Mouse (Mus musculus) heart, embryonic 16.5 days (tissue): ENCODE measurements around the gene Nkain1. TPM values are rescaled to one million over a fixed set of nuclear protein-coding genes. Genes with fewer than 3 reads are reported as not detected.

Experiments
- ATAC-seq: fragments of 200-750 bp; cut with Nextera tagmentation; replicated peaks from 2 replicates; pipeline ENCODE4 v1.8.0; 2017; ENCODE audit warnings: moderate number of reproducible peaks; ENCODE audit not compliant: insufficient read depth, low FRiP score; ENCODE audit errors: extremely low read depth
- H3K27ac ChIP-seq: fragments of 300-500 bp; sonication (generic); 2 replicates; pipeline ENCODE4 v1.5.1; 2014; ENCODE audit warnings: mild to moderate bottlenecking, low read length, control low read depth, moderate library complexity
- H3K27me3 ChIP-seq: fragments of 300-500 bp; sonication (generic); 2 replicates; pipeline ENCODE4 v1.6.1; 2014; ENCODE audit warnings: low read length, mixed read lengths; ENCODE audit not compliant: control insufficient read depth, insufficient read depth
- H3K36me3 ChIP-seq: fragments of 300-500 bp; sonication (generic); 2 replicates; pipeline ENCODE4 v1.6.1; 2014; ENCODE audit not compliant: control insufficient read depth, insufficient read depth
- H3K4me1 ChIP-seq: fragments of 300-500 bp; sonication (generic); 2 replicates; pipeline ENCODE4 v1.6.1; 2014; ENCODE audit warnings: low read length, mixed read lengths; ENCODE audit not compliant: control insufficient read depth, insufficient read depth
- H3K4me2 ChIP-seq: fragments of 300-500 bp; sonication (generic); 2 replicates; pipeline ENCODE4 v1.6.1; 2014; ENCODE audit warnings: low read depth, mild to moderate bottlenecking, control low read depth, low read length
- H3K4me3 ChIP-seq: fragments of 300-500 bp; sonication (generic); 2 replicates; pipeline ENCODE4 v1.5.1; 2014; ENCODE audit warnings: mild to moderate bottlenecking, control low read depth, low read length
- H3K9ac ChIP-seq: fragments of 300-500 bp; sonication (generic); 2 replicates; pipeline ENCODE4 v1.6.1; 2014; ENCODE audit warnings: low read length, control low read depth
- H3K9me3 ChIP-seq: fragments of 300-500 bp; sonication (generic); replicated peaks from 2 replicates; pipeline ENCODE4 v1.6.1; 2016; ENCODE audit warnings: low read length; ENCODE audit not compliant: control insufficient read depth
- WGBS: fragments of 180-500 bp; shearing (Covaris S2); extraction: QIAGEN DNeasy Blood & Tissue Kit; methylation state at CpG from one replicate; pipeline ENCODE4 v1.1.7; 2014; 5-methylcytosine and 5-hydroxymethylcytosine counted together
- polyA plus RNA-seq: library from polyadenylated mRNA; unstranded; fragments of >200 nt; fragmentation: Nextera tagmentation; extraction: Ambion mirVana; gene quantifications from 2 replicates; pipeline ENCODE4 v1.2.1, GENCODE M21; 2015

Nkain1 gene
- polyA plus RNA-seq, 1 experiment from 2014 or later = 0.12 TPM

- 75% methylated on average over 4 of the region's 4 CpGs for WGBS
- H3K9me3 ChIP-seq = peaks cover under 1% of the 10 kb centered on the region; the same call in 1 of the 2 replicates
- no peaks in the 10 kb centered on the region for H3K4me1 ChIP-seq
These were observed 33.1 kb downstream of the Nkain1 start for GRCm38 (mm10) chr4:130540831-130541230.

DNA sequence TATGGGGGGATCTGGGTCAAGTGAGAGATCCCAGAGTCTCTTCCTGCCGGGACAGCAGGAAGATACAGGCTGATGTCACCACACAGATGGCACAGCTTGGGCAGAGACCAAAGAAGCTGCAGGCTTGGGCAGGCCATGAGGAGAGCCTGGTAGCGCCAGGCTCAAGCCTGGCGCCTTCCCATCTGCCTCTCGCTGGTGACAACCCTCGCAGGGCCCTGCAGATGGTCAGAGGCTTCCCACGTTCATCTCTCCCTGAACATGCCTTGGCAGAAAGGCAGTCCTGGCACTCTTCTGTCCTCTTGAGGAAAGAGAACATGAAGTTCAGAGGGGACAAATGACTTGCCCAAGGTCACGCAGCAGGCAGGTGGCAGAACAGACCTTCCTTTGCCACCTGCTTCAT is 34.3 kb downstream of the Nkain1 start:
- H3K27me3 ChIP-seq = no peaks in the 10 kb centered on the region
- no peak overlapping the region for H3K27ac ChIP-seq
- WGBS = 81% methylated on average over 7 of the region's 7 CpGs
- H3K4me1 ChIP-seq = no peaks in the 10 kb centered on the region
- no peak overlapping the region for H3K4me3 ChIP-seq
- H3K9me3 ChIP-seq = peaks cover 3% of the 10 kb centered on the region; the same call in 1 of the 2 replicates
- H3K9ac ChIP-seq = no peak overlapping the region
- H3K4me2 ChIP-seq = no peak overlapping the region
- H3K36me3 ChIP-seq = no peaks in the 10 kb centered on the region
- ATAC-seq = no peak

More at GRCm38 (mm10) chr4:130540831-130541230, 33.1 kb downstream of the Nkain1 start:
- ATAC-seq = no peak
- Histone ChIP-seq H3K36me3 (no peaks in the 10 kb centered on the region), H3K4me2 (no peak overlapping the region), H3K27me3 (no peaks in the 10 kb centered on the region), H3K27ac (no peak overlapping the region), H3K9ac (no peak overlapping the region), H3K4me3 (no peak overlapping the region)

- no peaks in the 10 kb centered on the region for H3K27me3 ChIP-seq
- no peak overlapping the region for H3K27ac ChIP-seq
- H3K4me1 ChIP-seq = no peaks in the 10 kb centered on the region
- no peak for ATAC-seq
- H3K9ac ChIP-seq = no peak overlapping the region
- no peak overlapping the region for H3K4me2 ChIP-seq
- 69% methylated on average over 8 of the region's 8 CpGs for WGBS
- no peak overlapping the region for H3K4me3 ChIP-seq
- no peaks in the 10 kb centered on the region for H3K36me3 ChIP-seq
- H3K9me3 ChIP-seq = peaks cover 3% of the 10 kb centered on the region; the same call in 1 of the 2 replicates
These were observed 34.9 kb downstream of the Nkain1 start for GRCm38 (mm10) chr4:130539053-130539452.

- WGBS = 95% methylated on average over 7 of the region's 7 CpGs
- Histone ChIP-seq H3K4me3 (no peak overlapping the region), H3K36me3 (no peaks in the 10 kb centered on the region), H3K27ac (no peak overlapping the region), H3K4me2 (no peak overlapping the region), H3K4me1 (no peaks in the 10 kb centered on the region), H3K9ac (no peak overlapping the region), H3K9me3 (peaks cover 3% of the 10 kb centered on the region; the same call in 1 of the 2 replicates), H3K27me3 (no peaks in the 10 kb centered on the region)
- no peak for ATAC-seq
These were observed 36.6 kb downstream of the Nkain1 start for GRCm38 (mm10) chr4:130537371-130537770.

GRCm38 (mm10) chr4:130535789-130536188 is 38.2 kb downstream of the Nkain1 start:
- Histone ChIP-seq H3K27me3 (no peaks in the 10 kb centered on the region), H3K4me2 (no peak overlapping the region), H3K9ac (no peak overlapping the region), H3K4me1 (peaks cover 5% of the 10 kb centered on the region), H3K27ac (no peak overlapping the region), H3K9me3 (peaks cover 3% of the 10 kb centered on the region; the same call in 1 of the 2 replicates), H3K36me3 (no peaks in the 10 kb centered on the region), H3K4me3 (no peak overlapping the region)
- 78% methylated on average over 1 of the region's 1 CpGs for WGBS
- no peak for ATAC-seq

- no peak for ATAC-seq
- WGBS = 38% methylated on average over 4 of the region's 4 CpGs
- Histone ChIP-seq H3K4me3 (no peak overlapping the region), H3K27me3 (no peaks in the 10 kb centered on the region), H3K36me3 (no peaks in the 10 kb centered on the region), H3K27ac (no peak overlapping the region), H3K9ac (no peak overlapping the region), H3K9me3 (peaks cover 3% of the 10 kb centered on the region; the same call in 1 of the 2 replicates), H3K4me1 (peaks cover 5% of the 10 kb centered on the region), H3K4me2 (no peak overlapping the region)
These were observed 40.0 kb downstream of the Nkain1 start for GRCm38 (mm10) chr4:130533975-130534374.

DNA sequence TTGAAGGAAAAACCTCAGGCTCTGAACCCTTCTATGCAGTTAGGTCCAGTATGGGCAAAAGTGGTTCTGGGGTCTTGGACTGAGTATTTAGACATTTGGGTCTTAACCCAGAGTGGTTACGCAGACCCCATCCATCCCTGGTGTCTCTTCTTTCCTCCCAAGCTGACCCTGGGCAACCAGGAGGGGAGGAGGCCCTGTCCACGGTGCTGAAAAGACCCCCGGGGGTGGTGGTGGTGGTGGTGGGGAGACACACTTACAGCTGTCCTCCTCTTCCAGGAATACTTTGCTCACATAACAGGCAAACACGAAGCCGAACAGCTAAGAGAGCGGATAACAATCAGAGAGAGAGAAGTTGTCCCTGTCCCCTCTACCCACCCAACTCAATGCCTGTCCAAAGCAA is 41.6 kb downstream of the Nkain1 start:
- no peaks in the 10 kb centered on the region for H3K36me3 ChIP-seq
- H3K4me1 ChIP-seq = peaks cover 5% of the 10 kb centered on the region
- WGBS = 56% methylated on average over 6 of the region's 6 CpGs
- no peak overlapping the region for H3K9ac ChIP-seq
- no peak overlapping the region for H3K4me2 ChIP-seq
- peaks cover 3% of the 10 kb centered on the region; the same call in 1 of the 2 replicates for H3K9me3 ChIP-seq
- no peak overlapping the region for H3K4me3 ChIP-seq
- no peaks in the 10 kb centered on the region for H3K27me3 ChIP-seq
- H3K27ac ChIP-seq = no peak overlapping the region
- no peak for ATAC-seq

GRCm38 (mm10) chr4:130531645-130532280 is 42.2 kb downstream of the Nkain1 start:
- peak overlapping the region; percentile 45; the same call in 1 of the 2 replicates for H3K9ac ChIP-seq
- H3K4me1 ChIP-seq = peaks cover 5% of the 10 kb centered on the region
- no peak overlapping the region for H3K27ac ChIP-seq
- H3K27me3 ChIP-seq = peaks cover 2% of the 10 kb centered on the region; the same call in 1 of the 2 replicates
- ATAC-seq = peak; percentile 71
- peak overlapping the region; percentile 60 for H3K4me2 ChIP-seq
- H3K4me3 ChIP-seq = peak overlapping the region; percentile 19; the same call in 1 of the 2 replicates
- peaks cover 3% of the 10 kb centered on the region; the same call in 1 of the 2 replicates for H3K9me3 ChIP-seq
- WGBS = 11% methylated on average over 28 of the region's 28 CpGs
- H3K36me3 ChIP-seq = no peaks in the 10 kb centered on the region

GRCm38 (mm10) chr4:130527804-130528203 is 46.2 kb downstream of the Nkain1 start:
- Histone ChIP-seq H3K27me3 (peaks cover 2% of the 10 kb centered on the region; the same call in 1 of the 2 replicates), H3K9me3 (no peaks in the 10 kb centered on the region), H3K4me2 (no peak overlapping the region), H3K36me3 (no peaks in the 10 kb centered on the region), H3K4me1 (peaks cover 5% of the 10 kb centered on the region), H3K27ac (no peak overlapping the region), H3K4me3 (no peak overlapping the region), H3K9ac (no peak overlapping the region)
- ATAC-seq = no peak
- WGBS = 92% methylated on average over 1 of the region's 1 CpGs
